Mouse (Mus musculus) layer of hippocampus, adult 9-11 months (tissue): ENCODE results near the gene Gm44596.

ENCODE experiments used
- DNase-seq: peaks from one replicate; pipeline ENCODE4 v3.0.0; 2022

Gm44596 gene

DNA sequence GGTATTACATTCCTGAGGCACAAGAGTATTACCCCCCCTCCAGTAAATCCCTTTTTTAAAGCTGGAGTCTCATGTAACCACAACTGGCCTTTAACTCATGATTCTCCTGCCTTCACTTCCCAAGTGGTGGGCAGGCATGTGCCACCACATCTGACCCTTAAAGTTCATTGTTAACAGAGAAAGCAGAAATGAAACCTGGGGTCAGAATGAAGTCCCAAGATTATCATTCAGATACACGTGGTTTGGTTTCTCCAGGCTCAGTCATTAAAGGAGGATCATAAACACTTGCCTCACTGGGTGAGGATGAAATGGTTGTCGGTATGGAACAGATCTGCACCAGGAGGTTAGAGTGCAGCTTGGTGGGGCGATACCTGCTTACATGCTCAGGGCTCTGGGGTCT, 6.0 kb downstream of the Gm44596 start:
- DNase-seq: no peak

DNA sequence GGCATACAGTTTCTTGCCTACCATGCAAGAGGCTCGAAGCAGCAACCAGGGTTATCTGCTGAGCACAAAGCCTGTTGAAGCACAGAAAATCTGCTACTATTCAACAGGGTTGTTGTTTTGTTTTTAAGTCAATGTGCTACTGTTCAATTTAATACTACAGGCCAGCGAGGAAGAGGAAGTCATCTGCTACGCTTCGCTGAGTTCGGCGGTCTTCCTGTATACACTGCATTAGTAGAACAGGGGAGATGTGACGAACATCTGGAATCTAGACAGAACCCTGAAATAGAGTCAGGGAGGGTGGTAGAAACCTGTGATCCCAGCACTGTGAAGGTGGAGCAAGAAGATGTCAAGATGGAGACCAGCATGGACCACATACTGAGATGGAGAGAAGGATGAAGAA, 8.4 kb downstream of the Gm44596 start:
- no peak for DNase-seq

DNA sequence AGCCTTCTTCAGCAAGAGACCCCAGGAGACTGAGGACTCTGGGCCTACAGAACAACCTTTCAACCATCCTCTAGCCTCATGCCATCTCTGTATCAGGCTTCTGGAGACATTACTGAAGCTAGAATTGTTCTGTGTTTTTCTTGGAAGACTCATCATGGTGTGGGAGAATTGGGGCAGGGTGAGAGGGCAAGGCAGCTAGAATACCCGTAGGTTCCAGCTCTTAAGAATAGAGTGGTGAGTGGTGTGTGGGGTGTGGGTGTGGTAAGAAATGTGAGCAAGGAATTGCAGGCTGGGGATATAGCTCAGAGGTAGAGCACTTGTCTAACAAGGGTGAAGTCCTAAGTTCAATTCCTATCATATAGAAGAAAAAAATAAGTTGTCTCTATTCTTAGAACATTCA, 9.7 kb downstream of the Gm44596 start:
- DNase-seq: no peak

DNA sequence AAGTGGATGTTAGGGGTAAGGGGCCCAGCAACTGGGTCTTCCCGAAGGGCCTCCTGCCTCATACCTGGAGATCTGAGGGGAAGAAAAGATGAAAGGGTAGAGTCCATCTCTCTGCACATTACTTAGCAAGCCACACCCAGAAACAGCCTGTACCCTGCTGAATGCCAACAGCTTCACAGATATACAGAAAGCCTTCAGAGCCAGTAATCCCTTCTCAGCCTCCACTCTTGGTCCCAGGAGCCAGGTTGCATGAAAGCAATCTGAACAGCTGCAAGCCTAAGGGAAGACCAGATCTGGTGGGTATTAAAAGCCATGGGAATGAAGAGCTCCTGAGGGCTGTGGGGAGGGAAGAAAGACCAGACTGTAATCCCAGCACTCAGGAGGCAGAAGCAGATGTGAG, 13.9 kb downstream of the Gm44596 start:
- no peak for DNase-seq

DNA sequence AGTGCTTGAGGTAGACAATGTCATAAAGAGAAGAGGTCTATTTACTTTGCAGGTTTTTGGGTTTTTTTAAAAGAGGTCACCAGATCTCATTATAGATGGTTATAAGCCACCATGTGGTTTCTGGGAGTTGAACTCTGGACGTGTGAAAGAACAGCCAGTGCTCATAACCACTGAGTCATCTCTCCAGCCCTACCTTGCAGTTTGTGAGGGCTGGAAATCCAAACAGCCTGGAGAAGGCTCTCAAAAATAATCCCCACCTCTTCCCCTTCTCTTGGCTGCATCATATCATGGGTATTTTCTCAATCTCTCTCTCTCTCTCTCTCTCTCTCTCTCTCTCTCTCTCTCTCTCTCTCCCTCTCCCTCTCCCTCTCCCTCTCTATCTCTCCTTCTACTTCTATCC, 15.4 kb downstream of the Gm44596 start:
- DNase-seq: no peak

DNA sequence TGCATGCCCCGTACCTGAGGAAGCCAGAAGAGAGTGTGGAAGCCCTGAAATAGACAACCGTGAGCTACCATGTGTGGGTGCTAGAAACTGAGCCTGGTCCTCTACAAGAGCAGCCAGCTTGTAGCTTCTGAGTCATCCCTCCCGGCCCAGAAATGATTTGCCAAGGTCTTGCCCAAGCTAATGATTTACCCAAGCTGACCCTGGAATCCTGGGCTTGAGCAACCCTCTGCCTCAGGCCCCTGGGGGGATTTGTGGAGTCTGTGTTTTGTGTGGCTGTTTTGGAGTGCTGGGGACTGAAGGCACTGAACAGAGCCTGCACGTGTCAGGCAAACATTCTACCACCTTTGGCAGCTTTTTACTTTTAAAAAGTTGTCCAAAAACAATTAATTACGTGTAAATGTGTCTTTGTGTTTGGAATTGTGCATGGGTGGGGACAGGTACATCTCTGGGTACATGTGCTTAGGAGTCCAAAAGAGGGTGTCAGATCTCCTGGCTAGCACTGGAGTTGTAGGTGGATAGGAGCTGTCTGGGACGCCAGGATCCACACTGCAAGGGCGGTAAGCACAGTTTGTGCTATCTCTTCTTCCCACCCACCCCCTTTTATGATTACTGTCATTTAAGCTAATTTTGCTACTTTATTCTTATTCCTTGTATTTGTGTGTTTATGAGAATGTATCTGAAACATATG, 22.4 kb downstream of the Gm44596 start:
- DNase-seq: peak; percentile 42

DNA sequence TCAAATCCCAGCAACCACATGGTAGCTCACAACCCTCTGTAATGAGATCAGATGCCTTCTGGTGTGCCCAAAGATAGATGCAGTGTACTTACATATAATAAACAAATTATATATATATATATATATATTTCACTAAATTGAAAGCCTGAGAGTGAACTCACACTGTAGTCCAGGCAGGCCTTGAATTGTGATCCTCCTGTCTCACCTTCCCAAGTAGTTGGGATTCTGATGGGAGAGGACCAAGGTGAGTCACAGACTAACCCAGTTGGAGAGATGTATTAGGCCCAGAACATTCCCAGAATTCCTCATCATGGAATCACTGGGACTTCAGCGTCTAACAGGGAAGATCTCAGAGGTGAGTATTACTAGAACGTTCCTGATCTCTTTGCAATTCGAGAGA, 23.7 kb downstream of the Gm44596 start, which contains the start of gene Nrip2:
TSS of gene Nrip2 (plus strand) at position 301 of the 400 bp plus-strand sequence.
- no peak for DNase-seq

DNA sequence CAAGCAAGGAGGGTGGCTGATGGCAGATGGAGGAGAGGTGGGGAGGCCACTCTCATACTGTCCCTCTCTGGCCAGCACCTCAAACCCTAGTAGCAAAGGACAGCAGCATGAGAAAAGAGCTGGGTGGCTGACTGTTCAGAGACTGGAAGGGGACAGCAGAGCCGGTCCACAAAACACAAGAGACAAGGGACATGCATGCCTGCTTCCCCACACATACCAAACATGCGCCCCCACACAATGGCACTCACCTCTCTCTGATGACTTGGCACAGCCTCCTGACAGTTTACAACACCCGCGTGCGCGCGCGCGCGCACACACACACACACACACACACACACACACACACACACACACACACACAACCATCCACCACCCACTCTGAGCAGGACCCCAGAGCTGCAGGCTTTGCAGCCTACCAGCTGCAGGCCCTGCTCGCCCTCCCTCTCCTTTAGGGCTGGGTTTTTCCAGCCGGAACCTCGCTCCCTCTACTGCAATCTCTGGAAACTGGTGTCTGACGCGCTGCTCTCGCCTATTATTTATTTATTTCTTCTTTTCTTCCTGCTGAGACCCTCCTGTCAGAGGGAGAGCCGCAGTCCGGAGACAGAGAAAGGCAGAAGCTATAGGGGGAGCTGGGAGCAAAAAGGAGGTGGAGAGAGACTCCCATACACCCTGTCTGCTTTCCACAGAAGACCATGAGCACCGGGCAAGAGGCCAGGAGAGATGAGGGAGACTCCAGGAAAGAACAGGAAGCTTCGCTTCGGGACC, 24.3 kb downstream of the Gm44596 start:
- peak; percentile 40 for DNase-seq

DNA sequence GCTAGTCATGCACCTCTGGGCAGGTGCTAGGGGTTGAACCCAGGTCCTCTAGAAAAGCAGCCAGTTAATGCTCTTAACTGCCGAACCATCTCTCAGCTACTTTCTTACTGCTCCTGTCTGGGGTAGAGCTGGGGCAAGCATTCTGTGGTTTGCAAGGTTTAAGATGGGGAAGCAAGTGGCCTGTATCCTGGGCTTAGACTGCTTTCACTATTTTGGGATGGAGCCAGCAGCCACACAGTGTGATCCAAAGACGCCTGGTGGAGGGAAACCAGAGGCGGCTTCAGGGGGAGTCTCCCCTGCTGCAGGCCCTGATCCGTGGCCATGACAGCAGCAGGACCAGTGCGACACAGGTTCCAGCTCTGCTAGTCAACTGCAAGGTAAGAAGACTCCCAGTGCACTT, 29.4 kb downstream of the Gm44596 start:
- no peak for DNase-seq

DNA sequence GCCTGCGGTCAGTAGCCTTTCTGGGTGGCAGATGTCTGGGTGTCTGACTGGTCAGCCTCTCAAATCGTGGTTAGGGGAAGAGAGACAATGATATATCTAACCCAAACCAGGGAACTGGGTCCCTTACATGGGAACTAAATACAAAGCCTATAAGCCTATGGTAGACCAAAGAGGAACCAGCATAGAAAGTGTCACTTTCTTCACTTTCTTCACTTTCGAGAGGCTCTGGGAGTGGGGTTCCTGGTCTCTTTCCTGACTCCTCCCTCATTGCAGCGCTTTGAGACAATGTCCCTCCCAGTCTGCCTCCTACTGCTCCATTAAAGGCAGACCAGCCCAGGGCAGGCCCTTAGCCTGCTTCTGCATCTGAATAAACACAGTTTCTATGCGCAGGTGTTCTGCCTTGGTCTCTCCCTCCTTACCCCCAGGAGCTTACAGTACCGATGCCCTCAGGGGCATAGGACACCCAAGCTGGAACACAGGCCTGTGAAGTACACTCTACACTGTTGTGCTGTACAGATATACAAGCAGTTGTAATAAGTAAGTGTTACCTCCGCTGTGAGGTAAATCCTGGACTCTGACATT, 33.3 kb downstream of the Gm44596 start:
- no peak for DNase-seq

DNA sequence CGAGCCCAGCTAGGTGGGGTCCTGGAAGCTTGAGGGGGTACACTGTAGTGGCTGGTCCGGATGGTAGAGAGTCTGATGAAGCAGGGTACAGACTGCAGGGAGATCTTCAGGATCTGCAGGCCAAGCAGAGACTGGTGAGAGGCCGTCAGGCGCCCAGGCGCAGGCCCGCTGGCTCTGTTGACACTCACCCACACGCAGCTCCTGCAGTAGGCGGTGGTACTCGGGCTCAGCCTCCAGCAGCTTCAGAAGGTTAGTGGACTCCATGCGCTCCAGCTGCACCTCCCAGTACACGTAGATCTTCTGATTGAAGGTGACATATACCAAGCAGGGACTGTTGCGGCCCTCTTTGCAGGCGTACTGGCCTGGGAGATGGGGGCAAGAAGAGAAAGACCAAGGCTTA, 35.0 kb downstream of the Gm44596 start:
- no peak for DNase-seq

DNA sequence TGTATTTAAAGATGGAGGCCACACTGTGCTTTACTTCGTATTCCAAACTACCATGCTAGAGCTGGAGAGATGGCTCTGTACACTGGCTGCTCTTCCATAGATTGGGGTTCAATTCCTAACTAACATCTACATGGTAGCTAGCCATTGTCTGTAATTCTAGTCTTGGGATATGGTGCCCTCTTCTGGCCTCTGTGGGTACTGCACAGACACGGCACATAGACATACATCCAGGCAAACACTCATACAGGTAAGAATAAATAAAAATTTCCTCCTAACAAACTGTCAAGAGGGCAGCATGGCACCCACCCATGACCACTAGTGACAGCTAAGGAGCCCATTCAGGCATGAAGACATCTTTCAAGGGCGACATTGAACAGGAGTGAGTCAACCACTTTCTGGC, 35.8 kb downstream of the Gm44596 start:
- peak; percentile 64 for DNase-seq

DNA sequence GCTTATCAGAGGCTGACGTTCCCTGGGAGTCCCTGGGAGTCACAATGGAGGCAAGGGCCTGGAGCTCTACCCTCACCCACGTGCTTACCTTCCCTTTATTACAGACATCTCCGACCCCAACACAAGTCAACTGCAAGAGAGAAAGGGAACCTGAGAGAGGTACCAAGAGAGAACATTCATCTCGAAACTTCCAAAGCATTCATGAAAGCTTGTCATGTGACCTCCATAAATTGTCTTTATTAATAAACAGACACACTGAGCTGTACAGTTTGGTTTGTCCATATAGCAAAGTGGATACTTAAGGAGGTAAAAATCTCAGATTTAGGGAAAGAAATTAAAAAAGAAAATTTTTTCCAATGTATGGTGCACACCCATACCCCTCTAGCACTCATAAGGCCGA, 40.9 kb downstream of the Gm44596 start:
- DNase-seq: no peak

DNA sequence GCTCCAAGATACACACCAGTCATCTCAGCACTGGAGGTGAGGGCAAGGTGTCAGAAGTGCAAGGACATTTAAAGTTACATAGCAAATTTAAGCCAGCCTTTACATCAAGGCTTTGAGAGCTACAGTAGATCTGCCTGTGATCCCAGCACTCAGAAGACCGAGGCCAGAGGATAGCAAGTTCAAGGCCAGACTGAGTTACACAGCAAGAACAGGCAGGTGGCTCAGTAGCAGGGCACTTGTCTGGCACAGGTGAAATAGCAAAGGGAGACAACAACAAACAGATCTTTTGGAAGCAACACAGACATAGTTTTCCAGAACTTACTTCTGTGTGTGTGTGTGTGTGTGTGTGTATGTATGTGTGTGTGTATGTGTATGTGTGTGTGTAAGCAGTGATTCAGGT, 42.8 kb downstream of the Gm44596 start:
- DNase-seq: no peak

DNA sequence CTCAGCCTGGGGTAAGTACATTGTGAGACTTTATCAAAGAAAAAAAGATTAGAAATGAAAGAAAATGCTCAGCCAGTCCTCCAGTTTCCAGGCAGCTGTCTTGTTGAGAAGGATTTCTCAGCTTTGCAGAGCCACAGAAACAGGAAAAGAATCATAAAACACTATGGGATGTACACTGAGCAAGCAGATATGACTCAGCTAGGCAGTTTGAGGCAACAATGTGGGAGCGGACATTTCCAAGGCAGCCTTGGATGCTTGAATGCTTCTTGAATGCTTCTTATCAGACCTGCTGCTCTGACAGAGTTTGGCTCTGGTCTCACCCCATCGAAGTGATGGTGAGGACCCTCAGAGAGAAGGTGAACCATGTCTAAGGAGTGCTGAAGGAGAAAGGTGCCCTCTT, 45.7 kb downstream of the Gm44596 start:
- DNase-seq: no peak

DNA sequence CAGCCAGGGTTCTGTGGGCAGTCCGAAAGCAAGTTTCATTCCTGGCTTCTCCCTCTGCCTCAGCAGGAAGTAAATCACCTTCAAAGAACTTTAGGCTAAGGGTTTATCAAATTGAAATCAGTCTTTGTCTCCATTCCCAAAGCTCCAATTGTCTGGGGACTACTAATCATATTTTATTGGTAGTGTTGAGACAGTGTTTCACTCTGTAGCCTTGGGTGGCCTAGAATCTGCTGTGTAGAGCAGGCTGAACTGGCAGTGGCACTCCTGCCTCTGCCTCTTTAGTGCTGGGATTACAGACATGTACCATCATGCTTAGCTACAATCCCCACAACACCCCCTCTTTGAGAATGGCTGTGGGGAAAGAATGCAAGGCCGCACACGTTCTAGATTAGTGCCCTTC, 46.2 kb downstream of the Gm44596 start:
- DNase-seq: no peak

DNA sequence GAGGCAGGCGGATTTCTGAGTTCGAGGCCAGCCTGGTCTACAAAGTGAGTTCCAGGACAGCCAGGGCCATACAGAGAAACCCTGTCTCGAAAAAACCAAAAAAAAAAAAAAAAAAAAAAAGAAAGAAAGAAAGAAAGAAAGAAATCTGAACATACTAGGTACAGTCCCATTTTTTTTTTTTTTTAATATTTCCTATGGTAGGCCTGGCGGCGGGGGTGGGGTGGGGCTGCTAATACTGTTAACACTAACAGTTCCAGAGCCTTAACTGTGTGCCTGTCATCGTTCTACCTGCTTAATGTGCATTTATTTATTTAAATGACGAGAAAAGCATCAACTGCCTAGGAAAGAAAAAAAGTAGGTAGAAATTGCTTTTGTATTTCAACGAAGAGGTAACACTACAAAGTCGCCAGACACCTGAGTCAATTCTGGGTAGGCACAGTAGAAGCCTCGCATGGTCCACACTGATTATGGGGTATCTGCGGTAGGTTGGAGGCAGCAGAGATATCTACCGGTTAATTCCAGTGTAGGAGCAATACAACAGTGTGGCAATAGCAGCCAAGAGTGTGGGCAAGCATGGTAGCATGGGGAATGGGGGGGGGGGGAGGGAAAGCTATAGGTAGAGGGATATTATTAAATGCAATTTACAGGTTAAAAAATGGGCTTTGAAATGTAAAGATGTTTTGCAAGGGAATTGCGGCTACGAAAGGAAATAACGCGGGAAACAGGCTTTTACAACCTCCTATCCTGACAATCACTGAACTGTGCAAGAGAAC, 48.4 kb downstream of the Gm44596 start:
- DNase-seq: no peak

DNA sequence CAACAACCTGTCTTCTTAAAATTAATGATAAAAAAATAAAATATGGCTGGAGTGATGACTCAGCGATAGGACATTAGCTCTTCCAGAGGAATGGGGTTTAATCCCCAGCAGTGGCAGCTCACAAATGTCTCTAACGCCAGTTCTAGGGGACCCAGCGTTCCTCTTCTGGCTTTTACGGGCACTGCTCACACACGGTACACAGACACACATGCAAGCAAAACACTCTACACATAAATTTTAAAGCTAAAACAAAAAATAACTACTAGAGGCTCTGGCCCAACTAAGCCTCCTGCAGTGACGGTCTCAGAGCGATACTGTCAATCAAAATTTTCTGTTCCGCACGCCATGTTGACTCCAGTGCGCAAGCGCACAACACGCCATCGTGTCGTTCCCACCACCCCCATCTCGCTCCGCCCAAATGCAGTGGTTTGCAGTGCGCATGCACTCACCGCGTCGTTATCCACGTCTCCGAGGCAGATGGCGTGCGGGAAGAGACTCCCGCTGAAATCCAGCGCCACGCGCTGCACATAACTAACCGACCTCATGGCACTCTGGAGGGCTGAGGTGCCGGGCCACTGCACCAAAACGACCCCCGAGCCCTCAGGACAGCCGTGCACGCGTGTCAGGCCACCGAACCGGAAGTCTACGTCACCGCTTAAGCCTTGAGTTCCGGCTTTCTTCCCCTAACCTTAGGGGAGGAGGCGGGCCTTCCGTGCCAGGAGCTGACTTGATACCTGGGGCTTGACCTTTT, 49.1 kb downstream of the Gm44596 start, which contains the start of gene Itfg2:
TSS of gene Itfg2 (minus strand) at position 663 of the 751 bp plus-strand sequence.
- peak; percentile 96 for DNase-seq

DNA sequence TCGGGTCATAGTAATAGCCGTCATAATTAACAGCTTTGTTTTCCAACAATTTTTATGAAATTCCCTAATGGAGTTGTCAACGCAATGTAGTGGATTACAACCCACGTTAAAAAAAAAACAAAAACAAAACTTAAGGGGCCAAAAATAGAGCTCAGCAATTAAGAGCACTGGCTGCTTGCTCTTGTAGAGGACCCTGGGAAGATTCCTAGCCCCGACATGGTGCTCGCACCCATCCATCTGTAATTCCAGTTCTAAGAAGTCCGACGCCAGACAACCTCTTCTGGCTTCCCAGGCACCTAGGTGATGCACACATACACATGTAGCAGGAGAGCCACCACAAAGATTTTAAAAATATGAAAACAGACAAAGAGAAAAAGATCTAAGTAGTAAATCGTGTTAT, 49.7 kb downstream of the Gm44596 start:
- DNase-seq: no peak

DNA sequence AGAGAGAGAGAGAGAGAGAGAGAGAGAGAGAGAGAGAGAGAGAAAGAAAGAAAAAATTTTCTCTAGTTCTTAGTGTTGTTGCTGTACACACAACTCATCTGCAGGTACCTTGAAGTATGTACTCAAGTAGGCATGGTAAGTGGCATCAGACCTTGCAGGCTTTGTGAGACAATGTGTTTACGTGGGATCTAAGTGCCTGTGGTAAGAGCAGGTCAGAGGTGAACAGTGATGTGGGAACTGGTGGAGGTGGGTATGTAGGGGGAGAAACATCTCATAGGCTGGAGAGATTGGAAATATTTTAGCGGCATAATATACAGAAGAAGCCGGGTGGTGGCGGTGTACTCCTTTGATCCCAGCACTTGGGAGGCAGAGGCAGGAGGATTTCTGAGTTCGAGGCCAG, 52.3 kb downstream of the Gm44596 start:
- no peak for DNase-seq

DNA sequence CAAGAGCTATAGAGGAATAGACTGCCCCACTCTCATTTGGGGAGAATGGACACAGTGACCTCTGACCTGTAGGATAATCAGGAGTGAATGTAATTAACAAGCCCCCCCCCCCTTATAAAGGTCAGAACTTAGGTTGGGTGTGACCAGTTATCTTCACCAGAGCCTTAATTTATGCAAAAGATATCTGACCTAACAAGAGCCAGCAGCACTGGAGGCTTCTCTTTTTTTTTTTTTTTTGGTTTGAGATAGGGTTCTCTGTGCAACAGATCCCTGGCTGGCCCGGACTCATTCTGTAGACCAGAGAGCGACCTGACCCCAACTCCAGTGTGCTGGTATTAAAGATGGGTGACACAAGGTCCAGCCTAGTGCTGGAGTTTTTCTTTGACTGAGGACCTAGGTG, 54.0 kb downstream of the Gm44596 start:
- DNase-seq: no peak

DNA sequence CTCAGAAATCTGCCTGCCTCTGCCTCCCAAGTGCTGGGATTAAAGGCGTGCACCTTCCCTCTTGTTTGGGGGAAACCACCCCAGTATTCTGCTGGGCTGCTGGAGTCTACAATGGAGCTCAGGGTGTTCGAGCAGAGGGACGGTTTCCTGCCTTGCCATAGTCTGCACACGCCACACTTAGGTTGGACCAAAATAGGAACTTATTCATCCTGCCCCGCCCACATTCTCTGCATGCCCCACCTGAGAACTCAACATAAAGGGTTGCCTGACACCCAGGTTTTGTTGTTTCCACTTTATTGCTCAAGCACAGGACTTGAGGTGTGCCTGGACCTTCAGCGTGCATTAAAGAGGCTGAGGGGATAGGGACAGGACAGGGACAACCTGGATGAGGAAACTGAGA, 54.5 kb downstream of the Gm44596 start:
- DNase-seq: no peak
